Mouse (Mus musculus) gastrocnemius, postnatal 10 days (tissue): ENCODE results near the gene Jmjd7. TPM values are rescaled to one million over a fixed set of nuclear protein-coding genes. Genes with fewer than 3 reads are reported as not detected.

ENCODE experiments used
- DNase-seq: peaks from one replicate; pipeline ENCODE4 v3.0.0; 2021; ENCODE audit warnings: mixed read lengths
- long read RNA-seq, 2 experiments: library from polyadenylated mRNA; stranded (forward); transcript quantifications; one replicate each; pipeline ENCODE4 v2.0.0; 2021
- total RNA-seq, 2 experiments: library from RNA; stranded (reverse); gene quantifications; 2 replicates each; pipeline ENCODE4 v1.2.3; 2021

Jmjd7 gene
- 1 to 10 TPM; 4.1 to 5.3 TPM for total RNA-seq
- long read RNA-seq, experiment 1, partial matches to known transcripts = 0 of 4 reads
- long read RNA-seq, experiment 1, other reads (novel, unspliced or antisense) = 0 of 4 reads
- long read RNA-seq, experiment 2, transcript Jmjd7-201 (8 exons, 1,373 nt) = major isoform, 5 of 6 reads
- long read RNA-seq, experiment 2, partial matches to known transcripts = 0 of 6 reads
- long read RNA-seq, experiment 2, other reads (novel, unspliced or antisense) = 1 of 6 reads

- DNase-seq = peak; percentile 95
These were observed at the start of gene Jmjd7, which contains the start of gene Gm28042 for GRCm38 (mm10) chr2:120026984-120027949. Gene Jmjd7, plus strand, starts transcription at chr2:120027483. Gene Gm28042, plus strand, starts transcription at chr2:120027493.

DNA sequence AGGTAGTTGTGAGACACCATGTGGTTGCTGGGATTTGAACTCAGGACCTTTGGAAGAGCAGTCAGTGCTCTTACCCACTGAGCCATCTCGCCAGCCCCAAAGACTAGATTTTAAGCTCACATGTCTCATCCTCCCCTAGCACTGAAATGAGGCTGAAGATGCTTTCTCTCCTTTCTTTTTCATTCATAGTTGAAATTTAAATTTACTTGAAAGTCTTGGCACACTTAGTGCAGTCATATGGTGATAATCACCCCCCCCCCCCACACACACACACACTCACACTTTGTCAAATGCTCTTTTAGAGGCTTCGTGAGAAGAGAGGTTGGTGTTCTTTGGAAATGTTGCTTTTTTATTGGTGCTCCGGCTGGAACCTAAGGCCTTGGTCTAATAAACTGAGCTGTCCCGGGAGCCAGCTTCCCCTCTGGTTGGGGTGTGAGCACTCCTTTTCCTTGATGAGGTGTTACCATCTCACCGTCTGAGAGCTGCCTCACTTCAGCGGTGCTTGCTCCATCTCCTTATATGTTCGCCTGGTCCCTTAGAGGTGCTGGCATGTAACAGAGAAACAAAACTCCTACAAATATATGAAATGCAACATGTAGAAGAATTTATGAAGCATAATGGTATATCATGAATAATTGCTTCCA is 46.8 kb upstream of the Jmjd7 start:
- DNase-seq = no peak

DNA sequence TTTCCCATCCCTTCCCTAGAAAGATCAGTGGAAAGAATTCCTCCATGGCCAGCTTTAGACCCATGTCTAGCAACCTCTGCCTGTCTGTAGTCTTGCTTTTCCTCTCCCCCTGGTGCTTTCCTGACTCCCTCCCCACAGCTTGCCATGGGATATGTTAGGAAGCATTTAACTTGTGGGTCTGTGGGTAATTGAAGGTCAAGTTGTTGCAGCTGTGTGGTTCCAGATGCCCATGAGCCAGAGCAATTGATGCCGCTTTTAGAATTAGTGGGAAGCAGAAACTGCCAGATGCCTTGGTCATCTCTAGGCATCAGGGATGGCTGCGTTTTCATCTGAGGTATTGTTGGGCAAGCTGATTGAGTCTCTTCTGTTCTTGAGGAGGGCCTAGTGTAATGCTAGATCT is 45.7 kb upstream of the Jmjd7 start:
- DNase-seq = no peak

DNA sequence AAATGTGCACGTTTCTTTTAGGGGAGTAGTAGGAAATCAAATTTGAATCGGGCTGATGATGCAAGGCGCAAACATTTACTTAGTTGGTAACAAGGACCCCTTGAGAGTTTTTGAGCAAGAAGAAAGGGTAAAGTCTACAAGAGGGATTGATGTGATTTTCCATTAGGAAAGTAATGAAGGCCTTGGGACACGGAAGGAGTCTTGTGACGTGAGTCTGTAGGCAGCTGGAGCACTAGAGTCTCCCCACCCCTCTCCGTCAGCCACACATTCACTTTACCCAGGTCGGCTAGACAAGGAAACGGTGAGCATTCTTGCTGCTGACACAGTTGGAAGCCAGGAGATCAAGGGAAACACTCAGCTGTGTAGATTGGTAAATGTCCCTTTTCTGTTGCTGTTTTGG is 41.4 kb upstream of the Jmjd7 start:
- no peak for DNase-seq

GRCm38 (mm10) chr2:119986369-119986768 is 40.9 kb upstream of the Jmjd7 start:
- DNase-seq = no peak

- DNase-seq = no peak
These were observed 39.8 kb upstream of the Jmjd7 start for GRCm38 (mm10) chr2:119987441-119987840.

- DNase-seq = no peak
These were observed 38.3 kb upstream of the Jmjd7 start for GRCm38 (mm10) chr2:119988952-119989351.

GRCm38 (mm10) chr2:119990881-119991280 is 36.4 kb upstream of the Jmjd7 start:
- DNase-seq = no peak

DNA sequence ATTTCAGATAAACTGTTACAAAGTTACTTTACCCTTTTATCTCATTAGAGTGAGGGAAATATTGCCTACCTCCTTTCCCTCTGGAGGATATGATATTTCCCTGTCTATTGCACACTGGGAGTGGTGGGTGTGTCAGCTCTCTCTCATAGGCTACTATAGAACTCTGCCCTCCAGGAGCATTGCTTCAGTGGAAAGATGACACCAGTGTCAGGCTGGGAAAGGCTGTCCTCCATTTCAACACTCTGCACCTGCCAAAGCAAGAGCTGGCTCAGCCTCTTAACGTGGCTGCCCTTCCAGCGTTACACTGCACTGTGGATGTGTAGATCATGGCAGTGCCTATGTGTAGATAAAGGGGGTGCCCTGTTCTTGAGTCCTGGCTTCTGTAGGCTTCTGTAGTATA is 34.9 kb upstream of the Jmjd7 start:
- DNase-seq = no peak

- DNase-seq = no peak
These were observed 33.8 kb upstream of the Jmjd7 start for GRCm38 (mm10) chr2:119993515-119993914.

GRCm38 (mm10) chr2:119994839-119995238 is 32.4 kb upstream of the Jmjd7 start:
- no peak for DNase-seq

DNA sequence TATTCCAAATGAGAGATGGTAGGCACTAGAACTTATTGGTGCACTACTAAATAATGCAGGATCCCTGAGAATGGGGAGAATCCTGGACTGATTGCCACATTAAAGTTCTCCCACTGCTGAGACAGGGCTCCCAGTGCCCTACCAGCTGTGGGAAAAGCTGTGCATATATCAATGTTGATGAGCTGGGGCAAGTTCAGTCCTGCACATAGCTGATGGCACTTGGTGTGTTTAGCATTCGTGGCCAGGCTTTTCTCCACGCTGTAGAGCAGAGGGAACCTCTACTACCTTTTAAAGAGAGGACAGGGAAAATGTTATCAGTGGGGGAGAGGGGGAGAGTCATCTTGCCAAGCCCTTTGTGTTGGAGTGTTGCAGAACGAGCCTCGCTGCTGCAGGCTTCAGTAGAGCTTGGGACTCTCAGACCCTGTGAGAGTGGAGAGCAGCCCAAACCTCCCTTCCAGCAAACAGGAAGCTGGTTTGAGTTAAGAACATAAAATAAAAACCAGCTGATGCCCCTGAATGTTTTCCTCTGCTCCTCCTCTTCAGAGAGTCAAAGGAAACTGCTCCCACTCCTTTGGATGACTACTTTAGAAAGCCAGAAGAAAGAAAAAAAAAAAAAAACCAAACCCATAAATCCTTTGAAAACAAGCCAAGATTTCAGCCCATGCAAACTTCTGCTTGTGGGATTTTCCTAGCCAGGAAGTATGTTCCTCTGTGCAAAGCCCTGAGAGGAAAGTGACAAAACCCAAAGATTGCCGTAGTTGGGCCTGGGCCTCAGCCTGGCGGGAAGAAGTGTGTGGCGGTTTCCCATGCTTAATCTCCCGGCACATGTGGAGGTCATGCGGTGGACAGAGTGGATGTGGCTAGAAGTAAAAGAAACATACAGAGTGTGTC is 31.6 kb upstream of the Jmjd7 start:
- DNase-seq = no peak

GRCm38 (mm10) chr2:119997354-119997753 is 29.9 kb upstream of the Jmjd7 start:
- DNase-seq = no peak

GRCm38 (mm10) chr2:119999731-120000130 is 27.6 kb upstream of the Jmjd7 start:
- DNase-seq = no peak

DNA sequence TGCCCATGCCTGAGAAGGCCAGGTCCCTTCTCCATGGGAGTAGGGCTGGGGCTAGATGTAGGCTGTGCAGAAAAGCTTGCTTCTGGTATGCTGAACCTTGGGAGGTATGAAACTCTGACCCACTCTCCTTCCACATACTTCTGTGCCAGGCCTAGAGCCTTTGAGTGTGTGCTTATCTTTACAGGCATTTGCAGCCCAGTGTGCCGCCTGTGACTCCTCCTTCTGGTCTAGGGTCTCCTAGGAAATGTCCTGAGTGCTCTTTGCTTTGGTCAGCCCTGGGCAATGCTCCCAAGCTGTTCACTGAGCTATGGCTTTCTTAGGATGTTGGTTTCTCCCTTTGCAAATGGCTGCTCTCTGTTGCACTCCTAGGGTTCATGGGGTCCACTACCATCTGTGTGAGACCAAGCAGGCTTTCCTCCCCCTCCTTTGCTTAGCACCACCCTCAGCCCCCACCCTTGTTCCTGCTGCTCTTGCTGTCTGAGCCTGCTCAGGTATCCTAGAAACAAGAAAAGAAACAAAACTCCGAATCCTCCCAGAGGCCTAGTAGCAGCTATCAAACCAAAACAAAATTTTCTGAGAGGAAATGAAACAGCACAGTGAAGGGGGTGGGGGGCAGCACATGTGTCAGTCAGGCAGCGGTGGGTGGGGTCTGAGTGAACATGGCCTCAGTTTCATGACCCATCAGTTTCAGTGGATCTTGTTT is 26.2 kb upstream of the Jmjd7 start:
- no peak for DNase-seq

- no peak for DNase-seq
These were observed 25.3 kb upstream of the Jmjd7 start for GRCm38 (mm10) chr2:120001956-120002355.

DNA sequence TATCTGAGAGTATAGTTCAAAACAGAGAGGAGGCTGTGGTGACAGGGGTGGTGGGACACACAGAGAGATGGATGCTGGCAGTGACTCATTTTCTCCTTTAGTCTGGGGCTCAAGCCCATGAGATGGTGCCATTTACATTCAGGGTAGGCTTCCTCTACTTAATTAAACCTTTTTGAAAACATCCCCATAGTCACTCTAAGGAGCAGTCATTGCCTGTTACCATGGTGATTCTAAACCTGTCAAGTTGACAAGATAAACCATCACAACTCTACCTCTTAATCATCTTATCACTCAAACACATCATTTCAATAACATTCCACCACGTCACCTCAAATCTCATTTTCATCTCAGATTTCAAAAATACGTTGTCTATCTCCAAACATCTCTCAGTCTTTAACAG is 23.3 kb upstream of the Jmjd7 start:
- DNase-seq = no peak

DNA sequence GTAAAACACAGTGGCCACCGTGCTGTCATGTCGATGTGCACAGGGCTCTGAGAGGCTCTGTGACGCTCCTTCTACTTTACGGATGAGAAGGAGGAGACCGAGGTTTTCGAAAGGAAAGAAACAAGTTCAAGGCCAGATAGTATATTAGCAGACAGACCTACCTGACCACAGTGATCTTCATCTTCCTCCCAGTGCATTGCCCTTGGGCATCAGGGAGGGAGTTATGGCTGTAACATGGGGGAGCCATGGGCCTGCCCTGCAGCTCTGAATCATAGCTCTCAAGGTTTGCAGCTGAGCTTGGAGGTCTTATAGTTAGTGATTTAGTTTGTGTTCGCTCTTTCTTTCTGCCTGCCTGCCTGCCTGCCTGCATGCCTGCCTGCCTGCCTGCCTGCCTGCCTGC is 20.6 kb upstream of the Jmjd7 start:
- no peak for DNase-seq

DNA sequence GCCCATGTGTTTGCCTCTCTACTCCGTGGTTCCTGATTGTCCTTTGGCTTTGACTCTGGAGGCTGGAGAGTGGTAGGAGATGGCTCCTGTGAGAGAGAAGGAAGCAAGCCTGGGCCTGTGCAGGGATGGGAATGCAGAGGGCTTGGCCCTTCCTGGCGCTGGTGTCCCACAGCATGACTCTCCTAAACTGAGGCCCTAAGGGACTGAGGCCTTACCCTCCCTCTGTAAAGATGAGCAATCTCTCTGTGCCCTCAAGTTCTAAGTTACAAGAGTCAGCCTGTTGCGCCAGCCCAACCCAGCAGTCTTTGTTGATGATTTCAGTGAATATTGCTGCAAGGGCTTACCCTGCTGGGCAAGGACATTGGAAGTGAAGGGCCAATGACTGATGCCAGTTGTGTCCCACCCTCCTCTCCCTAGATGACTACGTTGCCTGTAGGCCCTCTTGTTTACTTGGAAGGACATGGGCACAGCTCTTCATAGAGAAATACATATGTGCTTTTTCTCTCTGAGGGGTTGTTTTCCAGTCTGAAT is 19.5 kb upstream of the Jmjd7 start:
- no peak for DNase-seq

GRCm38 (mm10) chr2:120008672-120009071 is 18.6 kb upstream of the Jmjd7 start:
- no peak for DNase-seq
